Mouse (Mus musculus): Measurements from ENCODE around the gene Ssu72. TPM values are rescaled to one million over a fixed set of nuclear protein-coding genes. Genes with fewer than 3 reads are reported as not detected.

The Ssu72 gene
- polyA plus RNA-seq (2012; rRNA removed): 161 and 190 TPM in 2 replicates

GRCm38 (mm10) chr4:155704721-155705591 is at the start of gene Ssu72:
Gene Ssu72 (plus strand): TSS chr4:155704800.

GRCm38 (mm10) chr4:155668689-155669597 is 35.7 kb upstream of the Ssu72 start, which contains the start of gene Mib2:
Gene Mib2 (minus strand): TSS chr4:155669198.

GRCm38 (mm10) chr4:155694111-155694481 is 10.5 kb upstream of the Ssu72 start, which contains the start of gene Fndc10:
Gene Fndc10 (plus strand): TSS chr4:155694342.

GRCm38 (mm10) chr4:155734350-155734941 is 29.8 kb downstream of the Ssu72 start, which contains the start of gene Tmem240:
Gene Tmem240 (plus strand): TSS chr4:155734800.

GRCm38 (mm10) chr4:155760613-155761355 is 56.2 kb downstream of the Ssu72 start, which contains the start of gene Atad3a:
Gene Atad3a (minus strand): TSS chr4:155761093.

GRCm38 (mm10) chr4:155774280-155774754 is 69.7 kb downstream of the Ssu72 start, which contains the start of gene Vwa1:
Gene Vwa1 (minus strand): TSS chr4:155774698.

Other genes starting within 250 kb of the Ssu72 start
- gene Tmem52, start 235.7 kb upstream of the Ssu72 start, polyA plus RNA-seq (2012; rRNA removed): 3.4 and 4.0 TPM in 2 replicates
- gene Gnb1, start 213.4 kb upstream of the Ssu72 start, polyA plus RNA-seq (2012; rRNA removed): 543 and 624 TPM in 2 replicates
- 145 and 155 TPM in 2 replicates for gene Nadk, start 142.4 kb upstream of the Ssu72 start, polyA plus RNA-seq (2012; rRNA removed)
- 4.9 and 7.6 TPM in 2 replicates for gene Slc35e2, start 103.4 kb upstream of the Ssu72 start, polyA plus RNA-seq (2012; rRNA removed)
- gene Cdk11b, start 79.9 kb upstream of the Ssu72 start, polyA plus RNA-seq (2012; rRNA removed): 17.2 and 18.7 TPM in 2 replicates
- gene Gm10563, start 59.4 kb upstream of the Ssu72 start, polyA plus RNA-seq (2012; rRNA removed): not detected in 2 replicates
- gene Mmp23, start 51.4 kb upstream of the Ssu72 start, polyA plus RNA-seq (2012; rRNA removed): 43.5 and 50.1 TPM in 2 replicates
- gene Mib2, start 35.6 kb upstream of the Ssu72 start, polyA plus RNA-seq (2012; rRNA removed): 76.0 and 94.4 TPM in 2 replicates
- 12.5 and 15.8 TPM in 2 replicates for gene Fndc10, start 10.5 kb upstream of the Ssu72 start, polyA plus RNA-seq (2012; rRNA removed)
- 1.1 and 1.6 TPM in 2 replicates for gene Tmem240, start 30.0 kb downstream of the Ssu72 start, polyA plus RNA-seq (2012; rRNA removed)
- gene Atad3a, start 56.3 kb downstream of the Ssu72 start, polyA plus RNA-seq (2012; rRNA removed): 91.7 and 122 TPM in 2 replicates
- 17.4 and 17.5 TPM in 2 replicates for gene Vwa1, start 69.9 kb downstream of the Ssu72 start, polyA plus RNA-seq (2012; rRNA removed)
- gene Tmem88b, start 81.1 kb downstream of the Ssu72 start, polyA plus RNA-seq (2012; rRNA removed): 0.35 and 0.52 TPM in 2 replicates
- gene Ankrd65, start 85.6 kb downstream of the Ssu72 start, polyA plus RNA-seq (2012; rRNA removed): not detected in 2 replicates
- gene Mrpl20, start 98.1 kb downstream of the Ssu72 start, polyA plus RNA-seq (2012; rRNA removed): 46.5 and 51.8 TPM in 2 replicates
- gene Ccnl2, start 107.7 kb downstream of the Ssu72 start, polyA plus RNA-seq (2012; rRNA removed): 67.5 and 73.1 TPM in 2 replicates
- gene Aurkaip1, start 126.5 kb downstream of the Ssu72 start, polyA plus RNA-seq (2012; rRNA removed): 156 and 218 TPM in 2 replicates
- 198 and 240 TPM in 2 replicates for gene Mxra8, start 134.9 kb downstream of the Ssu72 start, polyA plus RNA-seq (2012; rRNA removed)
- 158 and 173 TPM in 2 replicates for gene Dvl1, start 142.6 kb downstream of the Ssu72 start, polyA plus RNA-seq (2012; rRNA removed)
- gene Tas1r3, start 158.6 kb downstream of the Ssu72 start, polyA plus RNA-seq (2012; rRNA removed): 2.1 and 2.5 TPM in 2 replicates
- gene Cptp, start 164.6 kb downstream of the Ssu72 start, polyA plus RNA-seq (2012; rRNA removed): 42.9 and 61.8 TPM in 2 replicates
- gene Ints11, start 164.7 kb downstream of the Ssu72 start, polyA plus RNA-seq (2012; rRNA removed): 31.6 and 35.5 TPM in 2 replicates
- 67.3 and 77.5 TPM in 2 replicates for gene Pusl1, start 187.0 kb downstream of the Ssu72 start, polyA plus RNA-seq (2012; rRNA removed)
- gene Acap3, start 187.0 kb downstream of the Ssu72 start, polyA plus RNA-seq (2012; rRNA removed): 33.5 and 33.9 TPM in 2 replicates
- 117 and 241 TPM in 2 replicates for gene Ube2j2, start 239.0 kb downstream of the Ssu72 start, polyA plus RNA-seq (2012; rRNA removed)